Mouse (Mus musculus) right cerebral cortex, postnatal 25 days (tissue): ENCODE measurements around the gene Klhl24.
A peak's percentile ranks its signal among the peaks of the same experiment; 100 is the strongest.
"Not testable (repeated sequence)": the region's sequence is repeated elsewhere in the genome, so short reads cannot be mapped to it uniquely, and the experiment has no call there.

Experiments used
- DNase-seq: peaks from one replicate; pipeline ENCODE4 v3.0.0; 2022

Gene Klhl24

DNA sequence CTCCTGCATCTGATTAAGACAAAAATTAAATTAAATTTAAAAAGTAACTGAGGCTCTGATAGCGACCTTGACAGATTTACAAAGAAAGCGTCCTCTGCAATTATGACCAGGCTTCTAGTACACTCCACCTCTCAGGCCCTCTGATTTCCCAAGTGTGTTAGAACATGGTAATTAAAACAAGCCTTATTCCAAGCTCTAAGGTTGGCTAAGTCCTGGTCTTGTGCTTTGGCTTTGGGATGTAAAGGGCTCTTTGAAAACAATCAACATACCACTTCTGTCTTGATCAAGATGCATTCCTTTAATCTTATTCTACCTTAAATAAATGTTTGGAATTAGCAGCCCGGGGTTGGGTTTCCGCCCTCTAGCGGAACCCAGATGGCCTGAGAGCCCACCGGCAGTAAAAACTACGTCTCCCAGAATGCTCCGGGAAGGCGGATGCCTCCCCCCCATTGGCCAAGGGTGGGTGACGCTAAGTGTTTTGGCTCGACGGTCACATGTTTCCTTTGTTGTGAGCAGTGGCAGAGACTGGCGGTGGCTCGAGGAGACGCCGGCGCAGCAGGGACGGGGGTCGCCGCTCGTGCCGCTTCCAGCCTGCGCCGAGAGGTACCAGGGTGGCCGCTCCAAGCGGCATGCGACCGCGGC, at the start of gene Klhl24:
Gene Klhl24 (plus strand): TSS at position 474 of the 642 bp plus-strand sequence.
- peak; percentile 92 for DNase-seq

- DNase-seq: no peak
Measured at GRCm38 (mm10) chr16:20052655-20053054, 44.7 kb upstream of the Klhl24 start.

GRCm38 (mm10) chr16:20072770-20073169, 24.6 kb upstream of the Klhl24 start:
- DNase-seq: no peak

- no peak for DNase-seq
Measured at GRCm38 (mm10) chr16:20076675-20077074, 20.7 kb upstream of the Klhl24 start.

DNA sequence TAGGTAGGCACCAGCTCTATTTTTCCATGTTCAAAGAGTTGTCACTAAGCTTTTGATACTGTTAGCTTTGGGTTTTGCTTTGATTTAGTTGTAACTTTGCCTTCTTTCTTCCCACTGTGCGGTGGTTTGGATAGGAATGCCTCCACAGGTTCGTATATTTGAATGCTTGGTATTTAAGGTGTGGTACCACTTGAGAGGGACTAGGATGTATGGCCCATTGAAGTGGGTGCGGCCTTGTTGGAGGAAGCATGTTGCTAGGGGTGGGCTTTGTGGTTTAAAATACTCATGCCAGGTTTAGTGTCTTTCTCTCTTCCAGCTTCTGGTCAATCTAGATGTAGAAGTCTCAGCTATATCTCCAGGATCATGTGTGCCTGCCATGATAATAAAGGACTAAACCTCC, 17.1 kb upstream of the Klhl24 start:
- no peak for DNase-seq

- no peak for DNase-seq
Measured at GRCm38 (mm10) chr16:20084623-20085022, 12.7 kb upstream of the Klhl24 start.

GRCm38 (mm10) chr16:20085250-20085905, 12.0 kb upstream of the Klhl24 start:
- no peak for DNase-seq

DNA sequence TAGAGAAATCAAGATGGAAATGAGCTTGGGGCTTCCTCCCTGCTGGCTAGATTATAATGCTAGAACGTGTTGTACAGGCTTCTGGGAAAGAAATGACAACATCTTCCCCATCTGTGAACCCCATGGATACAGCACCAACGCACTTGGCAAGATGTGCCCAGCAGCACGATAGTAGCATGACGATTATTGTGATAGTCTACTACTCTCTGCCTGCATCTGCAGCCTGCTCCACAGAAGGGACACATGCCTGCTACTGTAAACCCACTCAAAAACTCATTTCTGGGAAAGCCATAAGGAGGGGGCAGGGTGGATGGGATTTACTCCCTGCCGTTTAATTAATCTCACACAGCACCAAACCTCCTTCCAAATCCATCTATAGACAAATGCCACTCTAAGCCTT, 10.4 kb upstream of the Klhl24 start:
- DNase-seq: peak; percentile 34

DNA sequence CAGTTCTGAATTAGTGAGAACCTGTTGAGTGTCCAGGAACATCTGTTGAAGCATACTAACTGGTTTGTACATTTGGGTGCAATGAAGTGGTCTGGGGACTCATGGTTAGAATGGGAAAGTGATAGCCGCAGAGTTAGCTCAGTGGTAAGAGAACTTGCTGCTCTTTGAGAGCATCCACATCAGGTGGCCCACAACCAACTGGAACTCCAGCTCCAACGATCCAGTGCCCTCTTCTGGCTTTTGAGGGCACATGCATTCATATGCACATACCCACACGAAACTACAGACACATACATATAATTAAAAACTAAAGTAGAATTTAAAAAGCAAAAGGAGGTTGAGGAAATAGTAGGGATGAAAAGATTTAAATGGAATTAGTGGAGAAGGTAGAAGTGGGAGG, 7.7 kb upstream of the Klhl24 start:
- no peak for DNase-seq

DNA sequence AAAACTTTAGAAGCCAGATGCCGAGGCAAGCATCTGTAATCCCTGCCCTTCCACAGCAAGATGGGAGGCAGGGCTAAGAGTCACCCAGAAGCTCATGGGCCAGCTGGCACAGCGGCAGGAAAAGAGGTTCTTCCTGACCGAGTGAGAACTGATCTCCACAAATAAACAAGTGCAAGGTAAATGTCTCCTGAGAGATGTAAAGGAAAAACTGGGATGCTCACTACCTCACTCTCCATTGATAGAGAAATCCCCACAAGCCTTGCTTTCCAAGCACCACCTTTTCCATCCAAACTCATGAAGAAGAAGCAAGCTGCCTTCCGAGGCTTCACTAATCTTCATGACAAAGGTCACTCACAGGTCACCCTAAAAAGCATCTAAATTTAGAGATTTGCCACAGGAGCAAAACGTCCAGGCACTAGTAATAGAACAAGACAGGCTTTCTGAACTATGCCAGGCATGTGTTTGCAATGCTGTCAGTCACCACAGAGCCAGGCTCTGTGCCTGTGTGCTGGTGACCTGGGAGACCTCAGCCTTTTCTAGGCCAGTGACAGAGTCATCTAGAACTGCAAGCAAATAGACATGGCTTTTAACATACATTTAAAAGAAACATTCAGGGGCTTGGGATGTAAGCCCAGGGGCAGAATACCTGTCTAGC, 6.3 kb upstream of the Klhl24 start:
- no peak for DNase-seq

DNA sequence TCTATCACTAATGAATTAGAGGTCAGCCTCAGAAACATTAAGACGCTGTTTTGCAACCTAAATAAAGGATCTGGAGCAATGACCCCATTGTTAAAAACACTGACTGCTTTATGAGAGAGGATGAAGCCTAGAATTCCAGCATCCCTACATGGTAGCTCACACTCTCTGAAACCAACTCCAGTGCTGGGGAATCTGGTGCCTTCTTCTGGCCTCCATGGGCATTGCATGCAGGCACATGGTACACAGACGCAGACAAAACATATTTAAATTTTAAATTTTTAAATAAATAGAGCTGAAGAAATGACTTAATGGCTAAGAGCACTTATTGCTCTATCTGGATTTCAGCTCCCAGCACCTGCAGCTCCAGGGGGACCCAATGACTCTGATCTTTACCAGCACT, 1.4 kb upstream of the Klhl24 start:
- DNase-seq: no peak

- peak; percentile 90 for DNase-seq
Measured at GRCm38 (mm10) chr16:20097711-20098374, 501 bp downstream of the Klhl24 start.

DNA sequence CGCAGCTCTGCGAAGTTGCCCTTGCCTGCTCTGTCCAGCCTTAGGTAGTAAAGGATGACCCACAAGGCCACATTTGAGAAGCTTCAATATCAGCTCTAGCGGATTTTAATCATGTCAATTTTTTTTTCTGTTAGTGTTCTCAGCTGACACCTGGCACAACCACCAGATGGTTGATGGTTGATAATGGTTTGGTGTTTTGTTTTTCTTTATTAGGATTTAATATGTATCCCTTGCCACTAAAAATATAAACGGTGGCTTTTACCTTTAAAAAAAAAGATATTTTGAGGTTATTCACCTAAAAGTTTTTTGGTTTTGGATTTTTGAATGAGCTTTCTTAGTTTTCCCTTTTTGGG, 1.0 kb downstream of the Klhl24 start:
- DNase-seq: no peak

DNA sequence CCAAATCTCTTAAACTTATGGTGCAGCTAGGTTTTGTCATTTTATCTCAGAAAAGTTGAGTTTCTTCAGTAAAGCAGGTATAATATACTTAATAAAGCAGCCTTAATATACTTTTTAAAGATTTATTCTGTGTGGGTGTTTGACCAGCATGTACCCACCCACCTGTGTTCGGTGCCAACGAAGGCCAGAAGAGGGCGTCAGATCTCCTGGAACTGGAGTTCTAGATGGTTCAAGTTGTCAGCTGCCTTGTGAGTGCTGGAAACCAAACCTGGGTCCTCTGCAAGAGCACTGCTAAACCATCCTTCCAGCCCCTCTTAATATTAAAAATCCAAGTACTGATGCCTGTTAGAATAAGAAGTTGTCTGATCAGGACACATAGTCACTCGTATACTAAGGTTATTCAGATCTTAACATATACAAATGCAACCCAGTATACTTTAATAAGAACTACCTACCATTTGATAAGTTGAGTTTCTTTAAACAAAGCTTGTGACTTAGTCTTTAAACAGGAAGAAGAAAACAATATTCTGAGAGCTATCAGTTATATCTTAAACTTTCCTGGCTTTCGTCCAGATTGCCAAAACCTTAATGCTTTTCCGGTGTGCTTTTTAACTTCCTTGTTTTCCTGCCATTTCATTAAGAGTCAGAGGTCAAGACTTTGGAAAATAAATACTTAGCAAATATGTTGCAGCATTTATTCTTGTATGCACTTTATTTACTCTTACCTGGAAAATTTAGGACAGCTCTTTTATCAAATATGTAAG, 1.7 kb downstream of the Klhl24 start:
- DNase-seq: no peak

GRCm38 (mm10) chr16:20106996-20107395, 9.7 kb downstream of the Klhl24 start:
- no peak for DNase-seq

- no peak for DNase-seq
Measured at GRCm38 (mm10) chr16:20108961-20109360, 11.6 kb downstream of the Klhl24 start.

DNA sequence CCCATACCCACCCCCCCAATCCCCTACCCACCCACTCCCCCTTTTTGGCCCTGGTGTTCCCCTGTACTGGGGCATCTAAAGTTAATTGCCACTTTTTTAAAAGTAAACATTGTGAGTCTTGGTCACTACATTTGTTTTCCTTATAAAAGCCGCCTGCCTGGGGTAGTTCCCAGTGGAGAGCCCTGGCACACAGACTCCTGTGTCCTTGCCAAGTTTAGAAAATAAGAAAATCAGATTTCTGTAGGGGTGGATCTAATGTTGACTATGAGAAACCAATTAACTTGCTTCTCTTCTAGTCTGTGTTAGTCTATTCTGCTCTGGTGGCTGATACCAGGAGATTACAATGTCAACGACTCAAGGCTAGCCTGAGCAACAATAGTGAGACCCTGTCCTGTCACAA, 15.3 kb downstream of the Klhl24 start:
- DNase-seq: no peak

DNA sequence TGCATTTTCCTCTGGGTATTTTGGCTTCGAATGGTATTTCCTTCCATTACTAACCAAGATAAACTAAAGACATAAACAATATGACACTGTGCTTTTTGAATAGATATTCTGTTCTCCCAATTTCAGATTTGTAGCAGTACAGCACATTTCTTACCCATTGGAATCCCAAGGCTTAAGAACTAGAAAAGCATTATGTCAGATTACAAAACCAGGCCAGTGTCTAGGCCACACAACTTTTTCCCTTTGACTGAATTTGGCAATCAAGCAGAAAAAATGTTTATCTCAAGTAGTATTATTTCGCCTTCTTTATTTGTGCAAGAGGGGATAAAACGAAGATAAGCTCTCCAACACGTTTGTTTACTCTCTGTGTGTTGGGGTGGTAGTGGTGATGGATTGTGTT, 18.7 kb downstream of the Klhl24 start:
- DNase-seq: no peak

DNA sequence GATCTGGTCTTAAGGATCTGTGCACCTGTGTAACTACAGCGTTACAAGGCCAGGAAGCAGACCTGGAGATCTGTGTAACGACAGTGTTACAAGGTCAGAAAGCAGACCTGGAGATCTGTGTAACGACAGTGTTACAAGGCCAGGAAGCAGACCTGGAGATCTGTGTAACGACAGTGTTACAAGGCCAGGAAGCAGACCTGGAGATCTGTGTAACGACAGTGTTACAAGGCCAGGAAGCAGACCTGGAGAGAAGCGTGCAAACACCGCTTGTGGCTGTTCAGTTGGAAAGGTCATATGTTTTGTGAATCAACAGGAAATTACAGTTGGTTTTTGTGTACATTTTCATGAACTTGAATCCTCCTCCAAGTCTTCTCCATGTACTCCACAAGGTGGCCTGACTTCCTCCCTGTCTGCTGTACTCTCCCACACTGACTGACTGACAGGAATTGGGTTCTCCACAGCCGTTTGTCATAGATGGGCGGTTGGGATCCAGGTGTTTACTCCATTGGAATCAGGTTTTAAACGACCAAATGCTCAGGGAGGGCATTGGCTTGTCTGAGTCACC, 29.1 kb downstream of the Klhl24 start:
- not testable (repeated sequence) for DNase-seq

DNA sequence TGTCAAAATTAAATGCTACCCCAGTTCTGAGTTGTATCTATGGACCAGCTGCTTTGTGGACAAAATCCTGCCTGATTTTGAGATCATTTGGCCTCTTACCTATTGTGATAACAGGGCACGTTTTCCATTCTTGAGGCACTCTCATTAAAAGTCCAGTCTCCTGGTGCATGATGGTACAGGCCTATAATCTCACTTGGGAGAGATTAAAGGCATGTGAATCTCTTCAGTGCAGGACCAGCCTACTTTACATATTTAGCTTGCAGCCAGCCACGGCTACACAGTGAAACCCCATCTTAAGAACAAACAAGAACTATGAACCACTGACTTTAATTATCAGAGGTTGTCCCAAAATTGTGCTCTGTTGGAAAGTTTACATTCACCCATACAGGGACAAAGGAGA, 33.1 kb downstream of the Klhl24 start:
- no peak for DNase-seq

GRCm38 (mm10) chr16:20140772-20141531, 43.6 kb downstream of the Klhl24 start, which contains the start of gene Yeats2:
TSS of gene Yeats2 (plus strand) at chr16:20141063.
- peak; percentile 87 for DNase-seq

- no peak for DNase-seq
Measured at GRCm38 (mm10) chr16:20144568-20144967, 47.2 kb downstream of the Klhl24 start.
